Mouse (Mus musculus): ENCODE measurements around the gene AC140267.1. TPM values are rescaled to one million over a fixed set of nuclear protein-coding genes. Genes with fewer than 3 reads are reported as not detected.
A peak's percentile ranks its signal among the peaks of the same experiment; 100 is the strongest.

AC140267.1 gene
- polyA plus RNA-seq, 1 experiment from 2014 or later = 7.0 TPM

DNA sequence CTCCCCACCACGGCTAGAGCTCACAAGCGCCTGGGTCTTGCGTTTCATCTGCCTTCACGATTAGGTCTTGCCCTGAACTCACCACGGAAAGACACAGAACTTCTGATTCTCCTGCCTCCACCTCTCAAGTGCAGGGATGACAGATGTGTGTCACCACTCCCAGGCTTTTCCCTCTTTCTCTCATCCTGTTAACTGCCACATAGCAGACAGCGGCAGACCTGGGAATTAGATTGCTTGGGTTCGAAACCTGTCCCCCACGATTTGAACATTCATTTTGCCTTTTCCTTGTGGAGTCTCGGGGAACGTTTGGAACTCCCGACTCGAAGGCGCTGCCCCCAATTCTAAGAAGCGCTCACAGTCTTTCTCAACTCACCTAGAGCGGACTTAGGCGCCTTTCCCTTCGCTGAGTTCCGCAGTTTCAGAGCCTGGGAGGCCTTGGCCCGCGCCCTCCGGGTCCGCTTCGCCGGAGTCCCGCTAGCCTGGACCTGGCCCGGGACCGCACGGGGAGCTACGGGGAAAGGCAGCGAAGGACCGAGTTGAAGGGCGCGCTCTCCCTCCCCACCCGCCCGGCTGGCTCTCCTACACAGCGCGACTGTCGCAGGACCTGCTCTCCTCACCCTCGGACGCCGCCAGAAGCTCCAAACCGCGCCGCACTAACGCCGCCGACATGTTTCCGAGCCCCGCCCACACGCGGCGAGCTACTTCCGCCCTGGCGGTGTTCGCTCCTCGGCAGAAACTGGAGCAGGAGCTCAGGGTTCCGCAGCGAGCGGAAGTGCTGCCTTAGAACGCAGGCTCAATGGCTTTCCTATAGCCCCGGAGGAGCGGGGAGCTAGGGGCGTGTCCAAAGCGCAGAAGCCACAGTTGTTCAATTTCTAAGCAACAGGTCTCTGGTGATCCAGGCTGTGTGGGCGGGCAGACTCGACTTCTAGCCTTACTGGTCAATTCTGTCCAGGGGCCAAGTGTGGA, 28.3 kb downstream of the AC140267.1 start, which contains the start of gene Rps19bp1:
Rps19bp1 (minus strand) TSS at position 706 of the 966 bp plus-strand sequence.
- ATAC-seq (ENCODE audit: insufficient number of reproducible peaks, insufficient read depth, low FRiP score, low TSS enrichment, low read depth) = peak; percentile 88
- WGBS = 1% methylated on average over 66 of the region's 66 CpGs
- H3K9ac ChIP-seq (replicated peaks) = peak within 1 kb of the TSS; percentile 82
- no peaks in the 10 kb centered on the region for H3K9me3 ChIP-seq
- no peaks in the 10 kb centered on the region for H3K27me3 ChIP-seq
- peak within 1 kb of the TSS; percentile 66 for H3K4me2 ChIP-seq
- peak within 1 kb of the TSS; percentile 87 for H3K4me3 ChIP-seq (replicated peaks)
- H3K4me1 ChIP-seq (replicated peaks) = peaks cover 8% of the 10 kb centered on the region
- H3K36me3 ChIP-seq = peaks cover 23% of the 10 kb centered on the region
- H3K27ac ChIP-seq = peak within 1 kb of the TSS; percentile 66; the same call in 1 of the 2 replicates

DNA sequence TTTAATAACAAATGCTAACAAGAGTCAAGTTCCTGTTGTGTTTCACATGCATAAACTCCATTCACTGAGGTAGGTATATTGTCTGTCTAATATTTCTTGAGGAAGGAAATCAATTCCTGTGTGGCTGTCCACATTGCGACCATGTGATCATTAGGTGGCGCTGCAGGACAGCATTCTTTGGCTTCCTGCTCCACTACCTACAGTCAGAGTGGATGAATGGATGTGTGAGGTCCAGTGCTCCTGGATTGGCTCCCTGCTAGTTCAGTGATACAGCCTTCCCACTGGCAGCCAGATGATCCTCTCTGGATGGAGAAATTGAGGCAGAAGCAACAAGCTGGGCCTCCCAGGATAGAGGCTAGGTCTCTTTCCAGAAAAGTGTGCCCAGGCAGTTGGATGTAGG, 30.6 kb downstream of the AC140267.1 start:
- 1% methylated on average over 2 of the region's 2 CpGs for WGBS
- H3K27ac ChIP-seq = no peak overlapping the region
- no peaks in the 10 kb centered on the region for H3K27me3 ChIP-seq
- no peaks in the 10 kb centered on the region; the same call in 1 of the 2 replicates for H3K36me3 ChIP-seq
- no peak overlapping the region for H3K4me2 ChIP-seq
- H3K4me3 ChIP-seq (replicated peaks) = no peak overlapping the region
- H3K4me1 ChIP-seq (replicated peaks) = peaks cover 8% of the 10 kb centered on the region
- no peak overlapping the region for H3K9ac ChIP-seq (replicated peaks)
- ATAC-seq (ENCODE audit: insufficient number of reproducible peaks, insufficient read depth, low FRiP score, low TSS enrichment, low read depth) = no peak
- H3K9me3 ChIP-seq = peaks cover 10% of the 10 kb centered on the region; the same call in 1 of the 2 replicates

DNA sequence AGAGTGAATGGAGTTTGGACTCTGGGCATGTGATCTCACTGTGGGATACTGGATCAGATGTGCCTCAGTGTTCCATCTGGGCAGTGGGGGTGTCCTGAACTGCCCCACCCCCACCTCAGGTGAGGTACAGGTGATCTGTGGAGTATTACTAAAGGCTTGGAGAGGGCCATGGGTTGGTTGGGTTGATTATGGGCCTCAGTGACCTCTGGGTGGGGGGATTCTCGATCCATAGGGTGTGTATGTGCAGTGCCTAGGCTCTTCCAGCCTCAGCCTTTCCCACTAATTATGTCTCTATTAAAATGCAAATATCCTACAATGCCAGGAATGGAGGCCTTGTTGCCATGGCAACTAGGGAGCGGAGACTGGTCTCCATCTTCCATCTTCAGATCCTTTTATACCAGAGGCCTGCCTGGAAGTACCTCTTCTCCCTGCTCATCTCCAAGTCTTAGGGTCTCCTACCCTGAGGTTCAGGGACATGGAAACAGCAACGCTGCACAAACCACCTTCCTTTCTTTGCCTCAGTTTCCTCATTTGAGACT, 36.3 kb downstream of the AC140267.1 start:
- H3K9me3 ChIP-seq = peaks cover 10% of the 10 kb centered on the region; the same call in 1 of the 2 replicates
- H3K4me3 ChIP-seq (replicated peaks) = no peak overlapping the region
- ATAC-seq (ENCODE audit: insufficient number of reproducible peaks, insufficient read depth, low FRiP score, low TSS enrichment, low read depth) = no peak
- H3K27ac ChIP-seq = no peak overlapping the region
- H3K9ac ChIP-seq (replicated peaks) = no peak overlapping the region
- no peaks in the 10 kb centered on the region for H3K4me1 ChIP-seq (replicated peaks)
- no peak overlapping the region for H3K4me2 ChIP-seq
- H3K27me3 ChIP-seq = peaks cover 13% of the 10 kb centered on the region; the same call in 1 of the 2 replicates
- WGBS = 82% methylated on average over 3 of the region's 3 CpGs
- no peaks in the 10 kb centered on the region for H3K36me3 ChIP-seq

DNA sequence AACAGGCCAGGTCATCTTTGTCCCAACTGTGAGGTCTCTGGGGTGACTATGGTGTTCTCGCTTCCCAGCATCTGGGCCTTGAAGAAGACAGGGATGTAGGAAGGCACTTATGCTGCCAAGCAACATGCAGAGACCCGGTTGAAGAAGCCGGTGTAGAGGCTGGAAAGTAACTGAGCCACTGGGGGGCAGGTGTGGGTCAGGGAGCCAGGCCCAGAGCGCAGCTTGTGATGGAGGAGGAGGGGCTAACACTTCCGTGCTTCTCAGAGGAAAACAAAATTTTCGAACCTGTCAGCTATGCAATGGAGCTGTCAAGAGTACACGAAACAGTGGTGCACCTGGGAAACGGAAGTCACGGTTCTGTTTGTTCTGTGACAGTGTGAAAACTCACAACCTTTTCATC, 41.5 kb downstream of the AC140267.1 start:
- 36% methylated on average over 9 of the region's 9 CpGs for WGBS
- no peak for ATAC-seq (ENCODE audit: insufficient number of reproducible peaks, insufficient read depth, low FRiP score, low TSS enrichment, low read depth)
- Histone ChIP-seq H3K4me3 (replicated peaks) (no peak overlapping the region), H3K4me2 (no peak overlapping the region), H3K27me3 (peaks cover 38% of the 10 kb centered on the region), H3K4me1 (replicated peaks) (no peaks in the 10 kb centered on the region), H3K27ac (no peak overlapping the region), H3K9ac (replicated peaks) (no peak overlapping the region), H3K36me3 (no peaks in the 10 kb centered on the region), H3K9me3 (no peaks in the 10 kb centered on the region)

DNA sequence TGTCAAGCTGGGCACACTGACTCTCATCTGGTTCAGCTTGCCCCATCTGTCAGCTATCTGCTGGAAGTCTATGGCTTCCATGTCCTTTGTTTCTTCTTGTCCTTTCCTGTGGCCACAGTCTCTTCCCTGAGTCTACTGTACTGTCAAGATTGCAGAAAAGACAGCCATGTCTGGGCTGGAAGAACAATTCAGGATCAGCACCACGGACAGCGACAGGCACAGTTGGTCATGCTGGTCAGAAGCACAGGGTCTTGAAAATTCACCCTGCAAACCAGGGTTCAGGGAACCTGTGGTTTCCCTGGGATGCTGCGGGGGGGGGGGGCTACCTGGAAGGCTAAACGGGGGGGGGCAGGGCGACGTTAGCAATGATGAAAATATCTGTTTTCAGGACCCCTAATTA, 42.0 kb downstream of the AC140267.1 start:
- H3K4me1 ChIP-seq (replicated peaks) = no peaks in the 10 kb centered on the region
- H3K9me3 ChIP-seq = no peaks in the 10 kb centered on the region
- H3K4me2 ChIP-seq = no peak overlapping the region
- no peaks in the 10 kb centered on the region for H3K36me3 ChIP-seq
- ATAC-seq (ENCODE audit: insufficient number of reproducible peaks, insufficient read depth, low FRiP score, low TSS enrichment, low read depth) = no peak
- peaks cover 43% of the 10 kb centered on the region for H3K27me3 ChIP-seq
- WGBS = 1% methylated on average over 6 of the region's 6 CpGs
- H3K4me3 ChIP-seq (replicated peaks) = no peak overlapping the region
- no peak overlapping the region for H3K9ac ChIP-seq (replicated peaks)
- H3K27ac ChIP-seq = no peak overlapping the region

DNA sequence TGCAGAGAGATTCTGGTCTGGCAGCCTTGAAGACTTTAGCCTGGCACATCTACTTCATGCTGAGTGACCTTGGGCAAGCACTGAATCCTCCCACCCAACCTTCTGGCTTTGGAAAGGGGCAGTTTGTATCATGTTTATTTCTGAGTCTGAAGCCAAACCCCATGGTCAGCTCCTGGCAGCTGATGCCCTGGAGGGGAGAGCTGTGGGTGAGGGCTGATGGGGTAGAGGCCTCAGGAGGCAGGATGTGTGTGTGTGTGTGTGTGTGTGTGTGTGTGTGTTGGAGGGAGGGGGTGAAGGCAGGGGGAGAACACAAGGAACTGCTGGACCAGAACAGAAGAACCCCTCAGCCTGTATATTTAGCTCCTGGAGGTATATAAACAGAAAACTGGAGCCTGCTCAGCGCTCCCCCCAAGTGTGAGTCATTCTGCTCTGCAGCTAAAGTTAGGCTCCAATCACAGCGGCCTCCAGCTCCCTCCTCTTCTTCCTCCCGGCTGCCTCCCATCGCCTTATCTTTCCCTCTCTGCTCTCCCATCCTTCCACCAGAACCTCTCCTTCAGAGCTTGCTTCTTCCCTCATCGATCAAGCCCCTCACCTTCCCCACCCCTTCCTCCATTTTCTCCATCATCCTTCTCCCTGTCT, 42.6 kb downstream of the AC140267.1 start:
- WGBS = 72% methylated on average over 5 of the region's 5 CpGs
- H3K9ac ChIP-seq (replicated peaks) = no peak overlapping the region
- H3K27ac ChIP-seq = no peak overlapping the region
- ATAC-seq (ENCODE audit: insufficient number of reproducible peaks, insufficient read depth, low FRiP score, low TSS enrichment, low read depth) = no peak
- no peak overlapping the region for H3K4me3 ChIP-seq (replicated peaks)
- peaks cover 48% of the 10 kb centered on the region for H3K27me3 ChIP-seq
- no peaks in the 10 kb centered on the region for H3K9me3 ChIP-seq
- H3K36me3 ChIP-seq = no peaks in the 10 kb centered on the region
- no peak overlapping the region for H3K4me2 ChIP-seq
- H3K4me1 ChIP-seq (replicated peaks) = no peaks in the 10 kb centered on the region

DNA sequence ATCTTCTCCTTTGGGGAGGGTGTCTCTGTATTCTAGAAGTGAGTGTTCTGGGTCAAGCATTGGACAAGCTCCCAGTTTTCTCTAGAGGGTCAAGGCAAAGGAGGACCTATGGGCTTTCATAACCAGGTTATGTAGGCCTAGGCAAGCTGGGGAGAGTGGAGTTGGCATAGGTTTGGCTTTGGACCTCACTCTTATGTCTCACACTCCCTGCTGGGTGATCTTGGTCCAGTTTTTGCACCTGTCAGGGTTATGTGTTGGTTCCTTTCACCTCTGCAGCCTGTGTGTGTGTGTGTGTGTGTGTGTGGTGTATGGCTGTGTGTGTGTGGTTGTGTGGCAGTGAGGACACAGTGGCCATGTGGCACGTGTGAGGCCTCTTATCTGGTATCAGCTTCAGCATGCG, 43.4 kb downstream of the AC140267.1 start:
- WGBS = 84% methylated on average over 2 of the region's 2 CpGs
- no peaks in the 10 kb centered on the region for H3K9me3 ChIP-seq
- no peaks in the 10 kb centered on the region for H3K36me3 ChIP-seq
- H3K9ac ChIP-seq (replicated peaks) = no peak overlapping the region
- peaks cover 51% of the 10 kb centered on the region for H3K27me3 ChIP-seq
- H3K27ac ChIP-seq = no peak overlapping the region
- ATAC-seq (ENCODE audit: insufficient number of reproducible peaks, insufficient read depth, low FRiP score, low TSS enrichment, low read depth) = no peak
- no peak overlapping the region for H3K4me3 ChIP-seq (replicated peaks)
- no peak overlapping the region for H3K4me2 ChIP-seq
- H3K4me1 ChIP-seq (replicated peaks) = no peaks in the 10 kb centered on the region

DNA sequence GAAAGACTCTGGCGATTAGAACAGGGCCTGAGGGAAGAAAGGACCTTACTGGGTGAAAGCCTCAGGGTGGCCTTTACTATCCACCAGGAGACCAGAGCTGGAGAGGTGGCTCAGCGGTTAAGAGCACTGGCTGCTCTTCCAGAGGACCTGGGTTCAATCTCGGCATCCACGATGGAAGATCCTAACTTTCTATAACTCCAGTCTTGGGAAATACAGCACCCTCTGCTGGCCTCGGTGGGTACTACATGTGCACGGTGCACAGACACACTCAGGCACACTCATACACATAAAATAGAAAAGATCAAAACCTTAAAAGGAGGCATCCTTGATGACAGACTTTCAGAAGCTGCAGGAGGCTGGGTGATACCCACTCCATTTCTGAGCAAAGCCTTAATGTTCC, 45.0 kb downstream of the AC140267.1 start:
- Histone ChIP-seq H3K4me1 (replicated peaks) (no peaks in the 10 kb centered on the region), H3K9ac (replicated peaks) (no peak overlapping the region), H3K27ac (no peak overlapping the region), H3K36me3 (no peaks in the 10 kb centered on the region), H3K27me3 (peaks cover 61% of the 10 kb centered on the region), H3K9me3 (no peaks in the 10 kb centered on the region), H3K4me2 (no peak overlapping the region), H3K4me3 (replicated peaks) (no peak overlapping the region)
- ATAC-seq (ENCODE audit: insufficient number of reproducible peaks, insufficient read depth, low FRiP score, low TSS enrichment, low read depth) = no peak
- 24% methylated on average over 6 of the region's 6 CpGs for WGBS

Other genes starting within 250 kb of the AC140267.1 start
- gene Pdgfb, start 220.9 kb upstream of the AC140267.1 start, polyA plus RNA-seq (2016; fragmentation: Nextera tagmentation; extraction: Ambion mirVana) = 2.5 and 2.8 TPM in 2 replicates
- 3.9 and 4.1 TPM in 2 replicates for gene Syngr1, start 144.5 kb upstream of the AC140267.1 start, polyA plus RNA-seq (2016; fragmentation: Nextera tagmentation; extraction: Ambion mirVana)
- gene Rpl3, start 144.0 kb upstream of the AC140267.1 start, polyA plus RNA-seq (2016; fragmentation: Nextera tagmentation; extraction: Ambion mirVana) = 981 and 1,001 TPM in 2 replicates
- gene Tab1, start 102.7 kb upstream of the AC140267.1 start, polyA plus RNA-seq (2016; fragmentation: Nextera tagmentation; extraction: Ambion mirVana) = 49.2 and 49.3 TPM in 2 replicates
- 7.2 and 7.9 TPM in 2 replicates for gene Mgat3, start 62.1 kb upstream of the AC140267.1 start, polyA plus RNA-seq (2016; fragmentation: Nextera tagmentation; extraction: Ambion mirVana)
- 38.0 and 41.6 TPM in 2 replicates for gene Mief1, start 1.8 kb upstream of the AC140267.1 start, polyA plus RNA-seq (2016; fragmentation: Nextera tagmentation; extraction: Ambion mirVana)
- 112 TPM in 2 replicates for gene Atf4, start 19.3 kb downstream of the AC140267.1 start, polyA plus RNA-seq (2016; fragmentation: Nextera tagmentation; extraction: Ambion mirVana)
- gene Rps19bp1, start 28.5 kb downstream of the AC140267.1 start, polyA plus RNA-seq (2016; fragmentation: Nextera tagmentation; extraction: Ambion mirVana) = 65.0 and 70.1 TPM in 2 replicates
- gene Cacna1i, start 51.4 kb downstream of the AC140267.1 start, polyA plus RNA-seq (2016; fragmentation: Nextera tagmentation; extraction: Ambion mirVana) = not detected in 2 replicates

All from limb, embryonic 12.5 days (tissue).